Mouse (Mus musculus): ENCODE measurements at regions not wholly inside any gene's neighbourhood (a gene's known extent, or its start where the extent isn't known, plus 50 kb on each side); places are given as distances from the start of the nearest gene placed in this dataset.

DNA sequence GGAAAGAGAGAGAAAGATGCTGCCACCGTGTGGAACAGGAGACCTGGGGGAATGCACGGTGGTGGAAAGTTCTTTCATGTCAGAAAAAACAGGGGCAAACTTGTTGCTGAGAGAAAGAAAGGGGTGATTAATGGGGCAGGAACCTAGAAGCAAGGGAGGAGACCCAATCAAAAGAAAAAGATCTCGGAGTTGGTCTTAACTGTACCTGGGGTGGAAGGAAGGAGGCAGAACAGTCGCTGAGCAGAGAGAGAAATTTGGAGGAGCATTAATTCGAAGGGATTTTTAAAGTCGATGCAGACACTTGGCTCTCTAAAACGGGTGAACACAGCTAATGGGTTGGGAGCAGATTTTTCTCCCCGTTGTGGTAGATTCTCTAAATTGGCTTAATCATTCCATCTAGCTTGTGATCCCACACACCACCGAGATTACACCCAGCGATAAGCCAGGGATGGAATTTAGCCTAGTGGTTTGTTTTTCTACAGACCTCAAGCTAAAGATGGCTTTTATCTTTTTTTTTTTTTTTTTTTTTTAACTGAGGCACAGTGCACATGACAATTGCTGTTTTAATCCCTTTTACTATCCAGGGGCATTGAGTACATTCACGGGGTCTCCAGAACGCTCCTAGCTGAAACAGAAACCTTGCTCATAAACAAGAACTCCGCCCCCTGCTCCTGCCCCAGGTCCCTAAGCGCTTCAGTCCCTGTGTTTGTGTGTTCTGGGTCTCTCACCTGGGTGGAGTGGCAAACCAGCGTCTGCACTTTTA lies 73.1 kb upstream of the Cpm start:
- DNase-seq (ENCODE audit: low spot score), result peak; percentile 94

DNA sequence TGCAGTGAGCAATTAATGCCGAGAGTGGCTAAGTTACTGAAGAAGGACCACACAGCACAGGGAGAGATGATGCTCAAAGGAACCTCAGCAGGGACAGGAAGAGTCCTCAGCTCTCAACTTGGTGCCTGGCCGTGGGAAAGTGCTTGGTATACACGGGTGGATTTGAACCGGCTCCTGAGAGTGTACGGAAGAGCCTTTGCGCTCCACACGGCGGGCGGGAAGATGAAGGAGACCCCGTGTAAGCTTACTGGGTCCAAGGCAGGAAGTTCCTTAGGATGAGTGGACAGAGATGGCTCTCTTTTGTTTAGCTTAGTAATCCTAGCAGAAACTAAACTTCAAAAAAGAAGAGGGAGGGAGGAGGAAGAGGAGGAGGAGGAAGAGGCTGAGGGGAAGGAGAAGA lies 73.8 kb upstream of the Cpm start:
- DNase-seq (ENCODE audit: low spot score), result peak; percentile 94

DNA sequence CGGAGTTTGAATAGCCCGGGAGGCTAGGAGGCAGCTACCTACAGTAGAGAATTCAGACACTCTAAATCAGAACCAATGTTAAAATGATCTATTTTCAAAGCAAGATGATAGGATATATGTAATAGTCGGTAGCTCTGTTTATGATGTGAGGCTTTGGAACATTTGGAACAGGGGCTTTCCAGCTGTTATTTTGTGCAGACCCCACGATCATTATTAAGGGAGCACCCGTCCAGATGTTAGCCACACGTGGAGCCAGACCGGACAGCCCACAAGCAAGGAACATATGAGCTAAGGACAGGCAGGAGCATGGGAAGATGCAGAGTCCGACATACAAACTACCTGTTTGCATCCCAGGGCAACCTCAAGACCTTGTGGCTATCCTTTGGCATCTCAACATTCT lies 74.3 kb upstream of the Cpm start:
- DNase-seq (ENCODE audit: low spot score), result peak; percentile 93

DNA sequence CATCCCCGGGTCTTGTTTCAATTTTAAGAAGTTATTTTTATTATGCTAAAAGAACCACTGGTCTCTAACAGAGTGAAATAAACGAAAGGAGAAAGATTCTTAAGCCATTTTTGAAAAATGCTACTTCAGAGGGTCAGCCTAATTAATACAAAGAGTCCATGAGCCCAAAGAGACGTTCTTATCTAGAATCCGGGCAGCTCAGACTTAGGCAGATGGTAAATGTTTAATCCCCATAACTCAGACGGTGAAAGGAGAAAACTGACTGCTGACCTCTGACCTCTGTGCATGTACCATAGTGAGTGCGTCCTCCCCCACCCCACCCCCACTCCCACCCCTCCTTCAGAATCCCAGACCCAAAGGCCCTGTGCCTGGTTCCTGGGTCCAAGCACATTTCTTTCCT lies 74.8 kb upstream of the Cpm start:
- DNase-seq (ENCODE audit: low spot score), result peak; percentile 92

DNA sequence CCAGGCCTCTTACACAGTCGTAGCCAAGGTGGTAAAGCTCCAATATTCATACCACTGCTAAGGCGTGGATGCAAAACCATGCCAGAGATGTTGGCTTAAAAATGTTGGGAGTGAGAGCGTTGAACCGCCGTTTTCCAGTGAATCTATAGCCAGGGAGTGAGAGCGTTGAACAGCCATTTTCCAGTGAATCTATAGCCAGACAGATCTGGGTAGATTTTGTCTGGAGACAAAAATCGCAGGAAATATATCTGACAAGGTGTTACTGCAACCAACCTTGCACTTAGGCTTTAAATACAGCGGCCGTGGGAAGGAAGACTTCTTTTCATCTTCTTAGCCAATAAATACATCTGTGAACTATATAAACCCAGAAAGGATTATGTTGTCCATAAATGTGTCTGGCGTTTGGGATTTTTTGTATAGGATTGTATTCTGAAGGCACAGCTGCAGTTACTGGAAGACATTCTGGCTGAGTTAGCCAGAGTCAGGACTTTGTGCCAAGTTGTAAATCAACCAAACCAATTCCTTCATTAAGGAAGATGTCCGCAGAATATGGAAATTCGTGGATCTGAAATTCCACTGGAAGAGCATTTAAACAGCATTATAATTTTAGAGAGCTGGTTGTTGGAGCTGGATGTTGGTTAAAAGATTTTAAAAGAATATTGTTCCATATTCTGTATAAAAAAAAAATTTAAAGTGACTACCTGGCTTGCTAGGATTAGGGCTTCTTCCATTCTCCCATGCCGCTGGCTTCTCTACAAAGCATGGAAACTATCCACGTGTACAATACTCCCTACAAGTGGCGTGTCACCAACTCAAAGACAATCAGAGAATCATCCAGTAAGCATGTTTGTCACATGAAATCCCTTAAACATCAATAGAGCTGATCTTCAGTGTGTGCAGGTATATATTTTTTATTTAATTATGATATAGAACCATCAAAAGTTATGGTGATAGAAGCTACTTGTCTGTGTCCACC lies 75.8 kb upstream of the Cpm start:
- DNase-seq (ENCODE audit: low spot score), result peak; percentile 94

DNA sequence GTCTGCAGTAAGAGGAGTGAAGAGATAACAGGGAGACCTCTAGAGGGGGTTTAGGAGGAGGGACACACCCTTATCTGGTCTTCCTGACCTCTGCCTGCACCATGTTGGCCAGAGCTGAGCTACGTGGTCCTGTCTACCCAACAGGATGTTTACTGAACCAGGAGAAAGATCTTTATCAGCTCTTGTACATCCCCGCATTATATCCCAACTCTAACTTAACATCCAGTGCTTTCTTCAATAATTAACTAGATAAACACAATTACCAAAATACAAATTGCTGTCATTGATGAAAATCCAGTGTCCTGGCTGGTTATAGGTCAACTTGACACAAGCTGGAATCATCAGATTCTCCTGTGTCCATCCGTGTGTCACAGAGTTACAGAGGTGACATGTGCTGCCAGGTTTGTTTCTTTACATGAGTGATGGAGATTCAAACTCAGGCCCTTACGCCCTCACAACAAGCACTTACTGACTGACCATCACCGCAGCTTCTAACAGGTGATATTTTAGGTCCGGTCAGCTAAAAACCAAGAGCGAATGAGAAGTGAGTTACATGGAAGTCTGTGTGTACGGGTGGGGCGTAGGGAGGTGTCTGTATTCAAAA lies 77.1 kb upstream of the Cpm start:
- peak; percentile 94 for DNase-seq (ENCODE audit: low spot score)

DNA sequence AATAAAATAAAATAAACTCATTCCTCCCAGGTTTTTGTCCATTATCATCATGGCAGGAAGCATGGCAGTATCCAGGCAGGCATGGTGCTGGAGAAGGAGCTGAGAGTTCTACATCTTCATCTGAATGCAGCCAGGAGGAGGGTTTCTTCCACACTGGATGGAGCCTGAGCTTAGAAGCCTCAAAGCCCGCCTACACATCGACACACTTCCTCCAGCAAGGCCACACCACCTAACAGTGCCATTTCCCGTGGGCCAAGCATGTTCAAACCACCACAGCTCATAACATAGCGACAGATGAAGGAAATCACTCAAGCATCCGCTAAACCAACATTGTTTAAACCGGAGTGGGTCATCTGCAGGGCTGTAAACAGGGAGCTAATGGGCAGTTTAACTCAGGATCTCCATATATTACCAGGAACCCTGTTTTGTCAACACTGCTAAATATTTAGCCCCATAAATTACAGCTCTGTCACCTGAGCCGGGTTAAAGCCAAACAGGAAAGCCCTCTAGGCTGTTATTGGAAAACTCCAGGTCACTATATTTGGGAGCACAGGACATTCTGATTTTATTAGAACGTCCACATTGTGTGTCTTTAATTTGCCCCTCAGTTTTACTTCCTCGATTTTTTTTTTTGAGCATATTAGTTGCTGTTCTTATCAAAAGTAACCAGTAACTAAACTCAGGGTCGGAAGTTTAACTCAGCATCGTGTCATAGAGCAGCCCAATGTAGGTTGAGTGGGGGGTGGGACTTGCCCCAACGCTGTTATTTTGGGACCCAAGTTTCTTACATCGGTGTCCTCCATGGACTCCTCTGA lies 77.9 kb upstream of the Cpm start:
- DNase-seq (ENCODE audit: low spot score), result peak; percentile 94

DNA sequence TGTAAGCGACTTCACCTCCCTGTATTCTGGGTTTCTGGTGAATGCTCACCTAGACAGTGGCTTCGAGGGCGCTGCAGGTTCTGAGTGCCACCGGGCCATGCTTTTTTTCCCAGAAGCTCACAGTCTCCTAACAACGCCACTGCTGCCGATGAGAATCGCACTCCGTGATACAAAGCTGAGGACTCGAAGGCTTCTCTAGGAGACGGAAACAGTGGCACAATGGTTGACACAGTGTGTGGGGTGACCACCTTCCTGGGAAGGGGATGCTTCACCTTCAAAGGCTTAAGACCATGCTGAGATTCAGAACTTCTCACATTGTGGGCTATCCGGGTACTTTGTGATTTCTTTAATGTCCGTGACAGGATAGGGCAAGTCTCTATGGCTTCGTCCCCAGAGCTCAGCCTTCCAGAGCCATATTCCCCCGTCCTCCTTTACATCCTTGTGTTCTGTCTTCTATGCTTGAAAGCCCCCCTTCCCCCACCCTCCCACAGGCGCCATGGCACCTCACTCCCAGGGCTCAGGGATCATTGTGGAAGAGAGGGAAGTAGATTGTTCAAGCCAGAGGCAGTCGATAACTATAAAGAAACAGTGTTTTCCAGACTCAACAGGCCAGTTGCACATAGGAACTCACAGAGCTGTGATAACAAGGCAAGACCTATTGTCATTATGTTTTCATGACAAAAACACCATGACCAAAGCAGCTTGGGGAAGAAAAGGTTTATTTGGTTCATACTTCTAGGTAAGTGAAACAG lies 79.3 kb upstream of the Cpm start:
- DNase-seq (ENCODE audit: low spot score), result peak; percentile 93

DNA sequence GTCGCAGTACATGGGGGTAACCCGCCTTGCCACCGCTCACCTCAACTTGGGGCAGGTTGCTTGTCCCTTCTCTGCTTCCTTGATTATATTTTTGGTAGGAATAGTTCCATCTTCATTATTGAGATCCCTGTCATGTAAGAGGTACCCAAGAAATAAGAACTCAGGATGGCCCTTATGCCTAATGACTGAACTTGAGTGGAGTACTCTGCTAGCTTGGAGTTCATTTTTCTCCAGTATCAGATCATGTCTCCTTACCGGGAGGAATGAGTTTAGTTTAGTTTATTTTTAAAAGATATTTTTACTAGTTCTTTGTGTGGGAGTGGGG lies 79.8 kb upstream of the Cpm start:
- DNase-seq (ENCODE audit: low spot score), result peak; percentile 92

DNA sequence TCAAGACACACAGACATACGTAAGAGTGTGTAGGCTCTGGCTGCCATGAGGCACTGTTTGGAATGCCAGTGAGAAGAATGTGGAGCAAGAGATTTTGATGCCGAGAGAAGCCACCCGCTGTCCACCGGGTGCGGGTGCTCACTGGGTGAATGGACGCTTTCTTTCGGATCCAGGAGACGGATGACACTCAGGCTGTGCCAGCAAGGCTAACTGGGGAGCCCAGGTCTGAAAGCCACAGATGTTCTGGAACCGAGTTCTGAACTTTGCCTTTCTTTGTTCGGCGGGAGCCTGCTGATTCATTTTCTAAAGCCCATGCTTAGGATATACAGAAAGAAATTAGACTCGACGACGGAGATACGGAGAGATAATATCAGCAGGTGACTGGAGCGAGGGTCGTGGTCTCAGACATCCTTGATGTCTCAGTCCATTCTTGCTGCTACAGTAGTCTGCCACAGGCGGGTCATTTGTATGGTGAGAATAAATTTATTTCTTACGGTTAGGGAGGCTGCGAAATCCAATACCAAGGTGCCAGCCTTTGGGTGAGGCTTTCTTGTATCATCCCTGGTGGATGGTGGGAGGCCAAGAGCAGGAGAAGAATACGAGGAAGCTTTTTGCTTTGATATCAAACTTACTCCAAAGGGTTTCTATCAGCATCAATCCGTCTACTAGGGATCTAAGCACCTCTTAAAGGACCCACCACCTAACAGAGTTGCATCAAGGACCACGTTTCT lies 80.4 kb upstream of the Cpm start:
- DNase-seq (ENCODE audit: low spot score), result peak; percentile 93

DNA sequence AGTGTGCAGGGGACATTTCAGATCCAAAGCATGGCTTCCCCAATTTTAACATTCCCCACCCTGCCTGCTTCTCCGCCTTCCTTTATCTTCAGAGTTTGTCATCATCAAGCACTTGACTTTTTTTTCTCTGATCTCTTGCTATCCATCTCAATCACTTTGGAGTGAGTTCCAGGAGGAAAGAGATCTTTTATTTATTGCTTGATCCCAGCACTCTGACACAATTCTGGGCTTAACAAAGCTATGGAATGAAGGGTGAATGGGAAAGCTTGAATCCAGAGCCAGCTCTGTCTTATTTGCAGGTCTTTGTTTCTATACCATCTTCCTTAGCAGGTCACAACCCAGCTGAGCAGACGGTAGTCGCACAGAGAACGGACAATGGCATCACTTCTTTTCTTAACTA lies 81.0 kb upstream of the Cpm start:
- DNase-seq (ENCODE audit: low spot score), result peak; percentile 93

DNA sequence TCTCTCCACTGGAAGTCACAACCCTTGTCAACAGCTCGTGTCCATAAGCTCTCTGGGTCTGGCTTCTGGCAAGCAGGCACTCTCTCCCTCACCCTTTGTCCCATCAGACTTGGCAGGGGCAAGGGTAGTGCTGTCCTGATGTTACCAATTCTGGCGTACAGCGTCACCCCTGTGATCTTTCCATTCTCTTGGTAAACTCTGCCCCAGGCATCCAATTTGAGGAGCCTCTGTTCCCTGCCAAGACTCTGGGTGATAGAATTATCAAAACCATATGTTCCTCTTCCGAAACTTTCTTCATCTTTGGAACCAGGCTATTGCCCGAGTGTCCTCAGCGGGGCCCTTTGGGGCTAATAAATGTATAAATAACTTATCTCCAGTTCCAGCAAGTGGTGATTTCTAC lies 82.0 kb upstream of the Cpm start:
- DNase-seq (ENCODE audit: low spot score), result no peak

DNA sequence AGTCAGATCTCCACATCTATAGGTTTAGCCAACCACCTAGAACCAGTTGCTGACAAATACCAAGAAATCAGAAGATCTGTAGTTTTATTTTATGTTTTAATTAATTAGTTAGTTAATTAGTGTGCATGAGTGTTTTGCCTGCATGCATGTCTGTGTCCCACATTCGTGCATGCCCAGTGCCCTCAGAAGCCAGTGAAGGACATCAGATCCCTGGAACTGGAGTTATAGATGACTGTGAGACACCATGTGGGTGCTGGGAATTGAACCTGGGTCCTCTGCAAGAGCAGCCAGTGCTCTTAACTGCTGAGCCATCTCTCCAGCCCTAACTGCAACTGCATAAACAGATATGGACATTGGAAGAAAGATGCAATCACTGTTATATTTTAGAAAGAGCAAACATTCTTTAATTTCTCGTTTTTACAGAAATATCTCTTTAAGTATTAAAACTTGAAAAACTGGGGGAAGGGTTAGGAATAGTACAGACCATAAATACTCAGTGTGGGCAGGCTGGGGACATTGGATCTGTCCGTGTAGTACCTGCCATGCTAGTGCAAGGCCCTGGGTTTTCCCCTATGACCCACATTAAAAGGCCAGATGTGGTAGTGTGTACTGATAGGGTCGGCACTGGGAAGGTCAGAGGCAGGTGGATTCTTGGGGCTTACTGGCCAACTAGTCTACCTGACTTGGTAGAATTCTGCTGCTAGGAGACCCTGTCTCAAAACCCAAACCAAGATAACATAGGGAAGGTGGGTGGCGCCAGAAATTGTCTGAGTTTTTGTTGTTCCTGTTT lies 83.3 kb upstream of the Cpm start:
- peak; percentile 95 for DNase-seq (ENCODE audit: low spot score)

DNA sequence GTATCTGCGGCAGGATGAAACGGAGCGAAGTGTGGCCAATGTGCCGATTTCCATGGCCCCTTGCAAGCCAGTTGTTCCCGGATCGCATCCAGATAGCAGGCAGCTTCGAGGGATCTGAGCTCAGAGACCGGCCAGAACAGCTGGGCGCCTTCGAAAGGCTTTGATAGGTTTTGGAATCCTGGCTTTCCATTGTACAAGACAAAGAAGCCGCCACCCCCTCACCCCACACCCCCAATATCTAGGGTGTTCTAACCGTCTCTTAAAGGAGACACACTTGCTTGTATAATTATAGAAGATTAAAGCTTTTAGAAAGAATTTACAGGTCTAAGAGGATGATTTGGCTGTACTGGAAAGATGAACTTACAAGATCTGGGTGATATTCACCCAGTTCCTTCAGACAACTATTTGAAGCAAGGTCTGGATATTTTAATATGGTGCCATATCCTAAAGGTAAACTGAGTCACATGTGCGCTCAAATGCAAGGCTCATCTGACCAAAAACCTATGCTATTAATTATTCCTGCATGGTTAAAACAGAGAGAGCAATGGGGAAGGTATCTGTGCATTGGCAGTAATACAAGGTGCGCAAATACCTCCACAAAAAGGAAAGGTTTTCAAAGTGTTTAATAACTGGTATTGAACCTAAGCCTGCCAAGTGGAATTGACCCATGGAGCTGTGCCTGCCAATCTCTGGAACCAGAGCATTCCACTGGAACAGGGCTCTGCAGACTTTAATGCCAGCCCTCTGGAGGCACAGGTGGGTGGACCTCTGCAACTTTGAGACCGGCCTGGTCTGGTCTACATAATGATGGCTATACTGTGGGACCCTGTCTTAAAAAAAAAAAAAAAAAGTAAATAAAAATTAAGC lies 84.4 kb upstream of the Cpm start:
- peak; percentile 94 for DNase-seq (ENCODE audit: low spot score)

DNA sequence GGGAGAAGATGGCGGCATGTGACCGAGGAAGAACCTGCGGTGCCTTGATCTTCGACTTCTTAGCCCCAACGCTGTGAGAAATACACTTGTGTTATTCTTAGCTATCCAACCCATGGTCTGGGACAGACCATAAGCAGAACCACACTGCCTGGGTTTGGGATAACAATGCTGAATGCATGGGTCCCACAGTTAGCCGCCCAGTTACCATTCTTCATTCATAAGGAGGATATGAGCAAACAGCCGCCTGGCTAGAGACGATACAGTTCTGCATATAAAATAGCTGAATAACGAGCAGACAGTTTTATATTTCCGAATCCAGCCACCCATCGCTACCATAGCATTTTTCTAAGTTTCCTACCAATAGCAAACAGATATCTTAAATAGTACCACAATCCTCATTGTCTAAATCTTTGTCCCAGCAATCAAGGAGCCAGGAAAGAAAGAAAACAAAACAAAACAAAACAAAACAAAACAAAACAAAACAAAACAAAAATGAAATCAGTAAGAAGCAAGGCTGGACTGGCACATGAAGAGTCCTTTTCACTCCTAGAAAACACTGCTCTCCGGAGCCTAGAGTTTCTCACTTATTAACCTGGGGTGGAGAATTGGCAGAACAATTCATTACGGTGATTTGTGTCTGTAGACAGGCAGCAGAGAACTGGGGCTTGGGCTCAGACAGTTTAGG lies 85.2 kb upstream of the Cpm start:
- DNase-seq (ENCODE audit: low spot score), result peak; percentile 94

DNA sequence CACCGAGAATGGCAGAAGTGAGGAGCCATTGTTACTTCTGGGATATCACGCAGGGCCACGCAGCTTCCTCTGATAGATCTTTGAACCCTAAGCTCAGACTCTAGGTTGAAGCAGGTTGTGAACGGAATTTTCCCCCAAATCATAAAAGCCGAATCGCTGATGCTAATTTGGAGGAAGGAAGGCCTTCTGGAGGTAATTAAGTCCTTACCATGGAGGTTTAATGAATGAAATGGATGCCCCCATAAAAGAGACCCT lies 85.7 kb upstream of the Cpm start:
- DNase-seq (ENCODE audit: low spot score), result no peak

DNA sequence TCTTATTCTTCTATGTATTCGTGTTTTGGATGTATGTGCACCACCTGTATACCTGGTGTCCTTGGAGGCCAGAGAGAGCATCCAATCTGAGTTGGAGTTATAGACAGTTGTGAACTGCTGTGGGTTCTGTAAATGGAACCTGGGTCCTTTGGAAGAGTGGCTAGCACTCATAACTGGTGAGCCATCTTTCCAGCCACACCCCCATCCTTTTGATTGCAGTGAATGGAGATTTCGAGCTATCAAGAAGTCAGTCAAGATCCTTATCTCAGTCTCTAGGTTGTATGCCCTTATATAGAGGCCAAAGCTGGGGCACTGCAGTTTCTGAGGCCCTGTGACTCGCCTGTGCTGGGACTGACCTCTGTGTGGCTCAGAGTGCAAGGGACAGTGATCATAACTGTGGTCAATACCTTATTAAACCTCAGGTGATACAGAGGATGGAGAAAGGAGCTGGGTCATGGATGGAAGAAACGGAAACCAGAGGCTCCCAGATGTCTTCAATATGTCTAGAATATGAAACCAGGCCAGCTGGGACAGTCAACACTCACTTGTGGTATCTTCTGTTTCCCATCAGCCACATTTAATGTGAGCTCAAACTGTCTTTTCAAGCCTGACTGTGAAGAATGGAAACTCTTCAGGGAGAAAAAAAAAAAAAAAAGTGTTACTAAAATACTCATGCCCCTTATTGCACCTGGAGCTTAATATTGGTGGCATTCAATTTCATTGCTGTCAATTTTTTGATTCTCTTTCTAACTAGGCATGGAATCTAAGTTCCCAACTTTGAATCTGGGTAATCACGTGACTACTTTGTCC lies 86.2 kb upstream of the Cpm start:
- DNase-seq (ENCODE audit: low spot score), result peak; percentile 94

DNA sequence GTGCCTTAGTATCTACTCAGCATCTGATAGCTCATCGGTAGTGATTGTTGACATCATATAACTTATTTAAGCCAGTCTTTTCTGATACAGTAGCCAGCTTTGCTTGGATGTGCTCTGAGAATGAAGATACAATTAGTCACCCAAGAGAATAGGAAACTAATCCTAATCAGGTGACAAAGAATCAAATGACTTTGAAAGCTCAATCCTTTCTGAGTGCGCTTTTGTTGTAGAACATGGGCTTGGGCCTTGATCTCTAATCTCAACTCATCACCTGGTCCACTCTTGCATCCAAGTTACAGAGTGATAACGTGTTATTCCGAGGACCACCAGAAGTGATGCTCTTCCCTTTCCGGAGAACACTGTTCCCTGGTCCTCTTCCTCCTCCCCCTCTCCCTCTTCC lies 86.9 kb upstream of the Cpm start:
- DNase-seq (ENCODE audit: low spot score), result peak; percentile 93

Measured in adipocyte (in vitro differentiated cells).